Mouse (Mus musculus) MEL (cell line): ENCODE measurements around the gene Rgs9bp.

ENCODE experiments used
- CTCF ChIP-seq, 3 experiments: IDR thresholded peaks in 2 of 3; conservative IDR thresholded peaks in 1 of 3; 2 replicates each; pipeline ENCODE4 v1.5.1; 2011 to 2012; ENCODE audit warnings: low read length in 3 of 3, low read depth in 2 of 3, mild to moderate bottlenecking in 2 of 3, improper control_type of control experiment in 1 of 3, inconsistent platforms in 1 of 3, mixed read lengths in 1 of 3, moderate library complexity in 1 of 3; ENCODE audit not compliant: control insufficient read depth in 1 of 3, insufficient read depth in 1 of 3, poor library complexity in 1 of 3, severe bottlenecking in 1 of 3
- E2F4 ChIP-seq: IDR thresholded peaks from 2 replicates; pipeline ENCODE4 v1.6.1; 2011; ENCODE audit warnings: low read depth, low read length, improper control_type of control experiment, borderline replicate concordance
- MAX ChIP-seq: IDR thresholded peaks from 2 replicates; pipeline ENCODE4 v1.6.1; 2011; ENCODE audit warnings: low read length, improper control_type of control experiment
- NELFE ChIP-seq: IDR thresholded peaks from 2 replicates; pipeline ENCODE4 v1.6.1; 2011; ENCODE audit warnings: low read depth, low read length, improper control_type of control experiment
- NRF1 ChIP-seq: IDR thresholded peaks from 2 replicates; pipeline ENCODE4 v1.6.1; 2014; ENCODE audit warnings: low read depth, mild to moderate bottlenecking, inconsistent platforms, low read length, improper control_type of control experiment, moderate library complexity; ENCODE audit not compliant: poor library complexity, insufficient read depth, severe bottlenecking
- POLR2A ChIP-seq, 2 experiments: IDR thresholded peaks; 2 replicates each; pipeline ENCODE4 v1.6.1; 2011 to 2012; ENCODE audit warnings: low read length in 2 of 2, mild to moderate bottlenecking in 2 of 2, control low read depth in 1 of 2, improper control_type of control experiment in 1 of 2, low read depth in 1 of 2, moderate library complexity in 1 of 2; ENCODE audit not compliant: control insufficient read depth in 1 of 2, insufficient read depth in 1 of 2, poor library complexity in 1 of 2
- TBP ChIP-seq: IDR thresholded peaks from 2 replicates; pipeline ENCODE4 v1.8.0; 2011; ENCODE audit warnings: low read depth, low read length, improper control_type of control experiment

- TF ChIP-seq POLR2A (IDR thresholded peaks at IDR 0.05; ENCODE audit: control insufficient read depth in 1 of 2, insufficient read depth in 1 of 2, low read depth in 1 of 2, low read length in 2 of 2, poor library complexity in 1 of 2) (no peak), E2F4 (no peak), CTCF (IDR thresholded peaks at IDR 0.05 in 2 of 3, conservative IDR thresholded peaks at IDR 0.05 in 1 of 3; ENCODE audit: control insufficient read depth in 1 of 3, insufficient read depth in 1 of 3, low read depth in 2 of 3, low read length in 3 of 3, poor library complexity in 1 of 3, severe bottlenecking in 1 of 3) (no peak), NRF1 (no peak), TBP (no peak), NELFE (peak; percentile 39; the same call in 1 of the 2 replicates), MAX (peak; percentile 96)
Observed at GRCm38 (mm10) chr7:35588680-35589428, 3.5 kb upstream of the Rgs9bp start.
